Mouse (Mus musculus) C2C12 (cell line): ENCODE measurements at regions not wholly inside any gene's neighbourhood (a gene's known extent, or its start where the extent isn't known, plus 50 kb on each side); places are given as distances from the start of the nearest gene placed in this dataset.

Source experiments
- H3K27me3 ChIP-seq: one replicate; pipeline ENCODE4 v1.6.1; 2011; ENCODE audit not compliant: control insufficient read depth, insufficient read depth, insufficient read length
- H3K36me3 ChIP-seq: one replicate; pipeline ENCODE4 v1.6.1; 2011; ENCODE audit not compliant: control insufficient read depth, insufficient read depth
- H3K4me3 ChIP-seq: one replicate; pipeline ENCODE4 v1.5.1; 2011; ENCODE audit warnings: mild to moderate bottlenecking, control low read depth; ENCODE audit not compliant: poor library complexity, insufficient read depth, severe bottlenecking
- H3K79me2 ChIP-seq: one replicate; pipeline ENCODE4 v1.6.1; 2011; ENCODE audit not compliant: control insufficient read depth, insufficient read depth
- H3K79me3 ChIP-seq: one replicate; pipeline ENCODE4 v1.6.1; 2011; ENCODE audit warnings: low read depth, control low read depth
- H3ac ChIP-seq: one replicate; pipeline ENCODE3; 2011; ENCODE audit warnings: low read depth; ENCODE audit not compliant: control insufficient read depth, insufficient read length
- CEBPB ChIP-seq: IDR thresholded peaks from one replicate; pipeline ENCODE4 v1.6.1; 2011; ENCODE audit warnings: low read depth, mild to moderate bottlenecking, control low read depth, moderate library complexity
- CTCF ChIP-seq: IDR thresholded peaks from one replicate; pipeline ENCODE4 v1.5.1; 2011; ENCODE audit not compliant: control insufficient read depth, insufficient read depth, insufficient read length
- FOSL1 ChIP-seq: IDR thresholded peaks from one replicate; pipeline ENCODE4 v1.8.0; 2011; ENCODE audit warnings: mild to moderate bottlenecking, low read length; ENCODE audit not compliant: poor library complexity, insufficient read depth, severe bottlenecking
- MAX ChIP-seq: IDR thresholded peaks from one replicate; pipeline ENCODE4 v1.6.1; 2011; ENCODE audit warnings: mild to moderate bottlenecking, control low read depth
- MYOD1 ChIP-seq: IDR thresholded peaks from one replicate; pipeline ENCODE4 v1.6.1; 2011; ENCODE audit warnings: low read depth; ENCODE audit not compliant: control insufficient read depth, insufficient read length
- MYOG ChIP-seq: IDR thresholded peaks from one replicate; pipeline ENCODE4 v1.6.1; 2011; ENCODE audit not compliant: control insufficient read depth, insufficient read length; ENCODE audit errors: extremely low read depth
- USF1 ChIP-seq: IDR thresholded peaks from one replicate; pipeline ENCODE4 v1.6.1; 2011; ENCODE audit warnings: low read depth, mild to moderate bottlenecking, control low read depth, moderate library complexity

- no peaks in the 10 kb centered on the region for H3K79me2 ChIP-seq
- no peaks in the 10 kb centered on the region for H3K36me3 ChIP-seq
- TF ChIP-seq MYOD1 (no peak), FOSL1 (no peak), MAX (no peak), USF1 (no peak), CEBPB (no peak), CTCF (no peak), MYOG (no peak)
- no peak overlapping the region for H3K4me3 ChIP-seq
- H3ac ChIP-seq = no peak overlapping the region
- H3K27me3 ChIP-seq = no peaks in the 10 kb centered on the region
- H3K79me3 ChIP-seq = no peaks in the 10 kb centered on the region
These were observed 221.7 kb upstream of the Mphosph6 start for GRCm38 (mm10) chr8:118023451-118023850.

GRCm38 (mm10) chr8:118021978-118022377 is 220.2 kb upstream of the Mphosph6 start:
- Histone ChIP-seq H3K36me3 (no peaks in the 10 kb centered on the region), H3K79me2 (no peaks in the 10 kb centered on the region), H3ac (no peak overlapping the region), H3K4me3 (no peak overlapping the region), H3K27me3 (no peaks in the 10 kb centered on the region), H3K79me3 (no peaks in the 10 kb centered on the region)
- no peak for TF ChIP-seq FOSL1
- no peak for TF ChIP-seq CTCF
- TF ChIP-seq MYOD1 = no peak
- TF ChIP-seq CEBPB = no peak
- TF ChIP-seq MYOG = no peak
- TF ChIP-seq USF1 = no peak
- no peak for TF ChIP-seq MAX

GRCm38 (mm10) chr8:118017261-118017660 is 215.5 kb upstream of the Mphosph6 start:
- TF ChIP-seq MAX = no peak
- H3K4me3 ChIP-seq = no peak overlapping the region
- no peak overlapping the region for H3ac ChIP-seq
- no peaks in the 10 kb centered on the region for H3K79me3 ChIP-seq
- H3K79me2 ChIP-seq = no peaks in the 10 kb centered on the region
- H3K36me3 ChIP-seq = no peaks in the 10 kb centered on the region
- no peaks in the 10 kb centered on the region for H3K27me3 ChIP-seq

- TF ChIP-seq MAX = no peak
- TF ChIP-seq FOSL1 = no peak
- no peak for TF ChIP-seq MYOD1
- no peak for TF ChIP-seq MYOG
- no peak for TF ChIP-seq CEBPB
- no peak for TF ChIP-seq USF1
- no peak for TF ChIP-seq CTCF
- Histone ChIP-seq H3K79me3 (no peaks in the 10 kb centered on the region), H3K27me3 (no peaks in the 10 kb centered on the region), H3K4me3 (no peak overlapping the region), H3K79me2 (no peaks in the 10 kb centered on the region), H3K36me3 (no peaks in the 10 kb centered on the region), H3ac (no peak overlapping the region)
These were observed 203.4 kb upstream of the Mphosph6 start for GRCm38 (mm10) chr8:118005186-118005585.

GRCm38 (mm10) chr8:118004391-118004851 is 202.7 kb upstream of the Mphosph6 start:
- Histone ChIP-seq H3K36me3 (no peaks in the 10 kb centered on the region), H3K4me3 (no peak overlapping the region), H3K79me3 (no peaks in the 10 kb centered on the region), H3ac (no peak overlapping the region), H3K79me2 (no peaks in the 10 kb centered on the region), H3K27me3 (no peaks in the 10 kb centered on the region)
- TF ChIP-seq MAX (no peak), MYOD1 (no peak), MYOG (no peak), USF1 (no peak), CEBPB (no peak)

- Histone ChIP-seq H3K79me2 (no peaks in the 10 kb centered on the region), H3K36me3 (no peaks in the 10 kb centered on the region), H3K4me3 (no peak overlapping the region), H3ac (no peak overlapping the region), H3K27me3 (no peaks in the 10 kb centered on the region), H3K79me3 (no peaks in the 10 kb centered on the region)
- no peak for TF ChIP-seq CEBPB
- no peak for TF ChIP-seq MYOG
- no peak for TF ChIP-seq MAX
- no peak for TF ChIP-seq USF1
- TF ChIP-seq FOSL1 = no peak
- no peak for TF ChIP-seq MYOD1
These were observed 199.4 kb upstream of the Mphosph6 start for GRCm38 (mm10) chr8:118001138-118001537.
